Mouse (Mus musculus): ENCODE results near the gene Tescl.
A peak's percentile ranks its signal among the peaks of the same experiment; 100 is the strongest.

Tescl gene

DNA sequence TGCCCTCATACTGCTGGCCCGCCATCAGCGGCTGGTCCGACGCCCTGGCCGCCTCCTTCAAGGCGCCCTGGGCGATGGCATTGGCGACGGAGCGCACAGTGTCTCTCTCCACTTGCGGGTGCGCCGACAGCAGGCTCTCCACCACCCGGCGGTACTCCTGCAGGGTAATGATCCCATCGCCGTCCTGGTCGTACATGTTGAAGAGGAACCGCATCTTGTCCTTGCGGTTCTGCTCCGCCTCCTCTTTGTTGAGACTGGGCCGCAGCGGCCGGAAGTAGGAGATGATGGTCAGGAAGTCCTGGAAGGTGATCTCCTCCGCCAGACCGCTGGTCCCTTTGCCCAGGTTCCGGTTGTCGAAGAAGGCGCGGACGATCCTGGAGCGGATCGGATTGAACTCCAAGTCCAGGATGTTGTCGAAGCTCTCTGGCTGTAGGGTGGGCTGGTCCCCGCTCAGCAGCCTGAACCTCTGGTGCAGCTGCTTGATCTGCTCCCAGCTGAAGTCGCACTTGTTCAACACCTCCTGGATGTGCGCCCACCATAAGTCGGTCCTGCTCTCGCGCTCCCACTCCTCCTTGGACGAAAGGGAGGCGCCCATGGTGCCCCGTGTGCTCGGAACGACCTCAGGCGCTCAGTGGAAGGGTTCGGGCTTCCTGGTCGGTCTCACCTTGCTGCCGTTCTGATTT lies at the start of gene Tescl:
TSS of gene Tescl (minus strand) at position 633 of the 683 bp plus-strand sequence.
- no peak for DNase-seq (ENCODE audit: extremely low spot score, low spot score)

DNA sequence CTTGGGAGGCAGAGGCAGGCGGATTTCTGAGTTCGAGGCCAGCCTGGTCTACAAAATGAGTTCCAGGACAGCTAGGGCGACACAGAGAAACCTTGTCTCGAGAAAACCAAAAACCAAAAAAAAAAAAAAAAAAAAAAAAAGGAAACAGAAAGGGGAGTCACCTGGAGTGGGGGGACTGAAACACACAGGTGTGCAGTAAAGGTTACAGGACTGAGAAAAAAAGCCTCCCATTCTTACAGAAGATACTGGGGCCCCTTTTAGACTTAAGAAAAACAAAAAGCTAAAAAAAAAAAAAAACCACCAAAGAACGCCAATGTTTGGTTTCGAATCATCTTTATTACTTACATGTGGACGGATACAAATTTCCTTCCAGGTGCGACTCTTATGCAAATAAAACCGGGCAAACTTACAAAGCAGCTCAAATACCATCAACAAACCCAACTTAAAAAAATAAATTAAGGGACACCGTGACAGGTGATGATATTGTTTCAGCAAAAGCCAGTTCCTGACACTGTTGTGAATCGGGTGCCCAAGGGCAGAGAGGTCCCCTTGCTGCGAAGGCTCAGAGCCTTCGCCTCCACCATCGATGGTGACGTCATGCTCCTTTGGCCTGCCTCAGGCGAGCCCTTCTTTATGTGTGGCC lies 49.1 kb upstream of the Tescl start:
- DNase-seq (ENCODE audit: extremely low spot score, low spot score): no peak

DNA sequence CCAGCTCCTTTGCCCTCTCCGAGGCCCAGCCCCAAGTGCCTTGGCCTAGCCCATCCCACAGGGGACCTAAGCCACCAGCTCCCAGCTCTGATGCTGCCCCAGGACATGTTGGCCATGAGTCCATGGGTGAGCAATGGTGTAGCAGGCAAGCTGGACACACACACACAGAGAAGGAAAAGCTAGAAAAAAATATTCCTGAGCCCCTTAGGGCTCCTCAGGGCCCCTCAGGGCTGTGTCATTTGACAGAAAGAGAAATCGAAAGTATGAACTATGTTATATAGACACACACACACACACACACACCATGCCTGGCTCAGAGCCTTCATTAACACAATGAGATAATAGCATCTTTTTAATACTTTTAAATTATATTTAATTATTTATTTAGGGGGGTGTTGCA lies 46.6 kb upstream of the Tescl start:
- DNase-seq (ENCODE audit: extremely low spot score, low spot score): no peak

DNA sequence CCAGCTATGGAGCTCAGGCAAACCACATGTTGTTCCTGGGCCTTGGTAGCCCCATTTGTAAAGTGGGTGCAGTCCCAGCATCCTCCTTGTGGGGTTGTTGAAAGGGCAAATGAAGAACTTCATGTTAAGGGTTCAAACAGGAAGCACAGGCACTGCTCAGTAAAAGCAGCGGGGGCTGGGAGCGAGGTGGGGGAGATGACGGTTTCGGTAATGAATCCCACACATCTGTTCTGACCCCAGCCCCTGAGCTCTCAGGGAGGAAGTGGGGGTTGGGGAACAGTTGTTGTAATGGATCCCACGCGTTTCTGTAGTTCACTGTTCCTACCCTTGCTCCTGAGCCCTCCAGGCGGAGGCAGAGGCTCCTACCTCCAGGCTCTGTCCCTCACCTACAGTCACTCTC lies 46.2 kb upstream of the Tescl start:
- DNase-seq (ENCODE audit: extremely low spot score, low spot score): no peak

DNA sequence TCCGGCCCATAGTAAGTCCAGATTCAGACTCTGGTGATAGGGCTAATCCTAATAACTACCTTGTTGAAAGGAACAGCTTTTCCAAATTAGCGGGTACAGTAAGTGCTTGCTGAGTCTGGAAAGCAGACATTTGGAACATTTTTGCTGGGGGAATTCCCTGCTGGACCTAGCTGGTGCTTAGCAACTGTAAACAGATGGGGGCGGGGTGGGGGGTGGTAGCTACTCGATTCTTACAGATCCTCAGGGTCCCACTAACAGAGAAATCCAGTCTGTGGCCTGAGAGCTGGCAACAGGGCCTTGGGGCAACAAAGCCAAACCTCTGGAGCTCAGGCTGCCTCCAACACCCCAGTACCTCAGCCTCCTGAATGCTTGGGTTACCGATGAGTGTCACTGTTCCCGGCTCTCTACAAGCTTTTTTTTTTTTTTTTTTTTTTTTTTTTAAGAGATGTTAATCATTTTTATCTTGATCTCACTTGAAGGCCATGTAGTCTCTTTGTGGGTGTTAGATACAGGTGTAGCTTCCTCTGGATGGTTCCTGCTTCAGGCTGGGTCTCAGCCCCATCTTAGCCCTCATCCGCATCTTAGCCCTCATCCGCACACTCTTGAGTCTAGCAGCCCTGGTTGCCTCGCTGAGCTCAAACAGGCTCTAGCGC lies 44.4 kb upstream of the Tescl start:
- no peak for DNase-seq (ENCODE audit: extremely low spot score, low spot score)

DNA sequence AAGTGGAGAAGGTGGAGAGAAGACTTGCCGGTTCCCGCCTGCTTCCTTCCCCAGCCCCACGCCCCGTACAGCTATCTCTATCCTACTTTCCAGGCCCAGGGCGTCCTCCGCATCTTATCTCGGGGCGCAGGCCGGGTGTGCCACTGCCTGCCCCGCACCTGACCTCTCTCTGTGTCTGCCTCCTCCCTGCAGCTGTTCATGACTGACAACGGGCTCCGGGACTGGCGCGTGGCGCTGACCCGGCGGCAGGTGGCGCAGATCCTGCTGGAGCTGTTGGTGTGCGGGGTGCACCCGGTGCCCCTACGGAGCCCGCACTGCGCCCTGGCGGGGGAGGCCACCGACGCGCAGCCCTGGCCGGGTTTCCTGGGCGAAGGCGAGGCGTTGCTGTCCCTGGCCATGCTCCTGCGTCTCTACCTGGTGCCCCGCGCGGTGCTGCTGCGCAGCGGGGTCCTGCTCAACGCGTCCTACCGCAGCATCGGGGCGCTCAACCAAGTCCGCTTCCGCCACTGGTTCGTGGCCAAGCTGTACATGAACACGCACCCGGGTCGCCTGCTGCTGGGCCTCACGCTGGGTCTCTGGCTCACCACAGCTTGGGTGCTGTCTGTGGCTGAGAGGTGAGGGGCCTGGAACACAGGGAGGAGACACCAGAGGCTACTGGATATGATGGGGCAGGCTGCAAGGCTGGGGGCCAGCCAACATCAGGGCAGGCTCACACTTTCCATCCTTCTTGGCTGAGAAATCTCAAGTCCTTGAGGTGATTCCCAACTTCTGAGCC lies 43.5 kb upstream of the Tescl start:
- DNase-seq (ENCODE audit: extremely low spot score, low spot score): peak; percentile 56

DNA sequence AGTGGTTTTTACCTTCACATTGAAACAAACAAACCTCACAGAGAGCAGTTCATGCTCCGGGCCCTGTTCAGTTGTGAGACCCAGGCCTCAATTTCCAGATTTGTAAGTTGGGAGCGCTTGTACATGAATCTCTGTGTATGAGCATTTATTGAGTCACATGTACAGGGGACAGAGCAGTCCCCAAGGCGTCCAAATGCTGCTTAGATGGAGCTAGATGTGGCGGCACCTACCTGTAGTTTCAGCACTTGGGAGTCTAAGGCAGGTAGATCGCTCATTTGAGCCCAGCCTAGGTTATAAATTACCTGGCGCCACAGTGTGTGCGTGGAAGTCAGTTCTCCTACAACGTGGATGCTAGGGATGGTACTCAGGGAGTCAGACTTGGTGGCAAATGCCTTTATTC lies 42.7 kb upstream of the Tescl start:
- no peak for DNase-seq (ENCODE audit: extremely low spot score, low spot score)

DNA sequence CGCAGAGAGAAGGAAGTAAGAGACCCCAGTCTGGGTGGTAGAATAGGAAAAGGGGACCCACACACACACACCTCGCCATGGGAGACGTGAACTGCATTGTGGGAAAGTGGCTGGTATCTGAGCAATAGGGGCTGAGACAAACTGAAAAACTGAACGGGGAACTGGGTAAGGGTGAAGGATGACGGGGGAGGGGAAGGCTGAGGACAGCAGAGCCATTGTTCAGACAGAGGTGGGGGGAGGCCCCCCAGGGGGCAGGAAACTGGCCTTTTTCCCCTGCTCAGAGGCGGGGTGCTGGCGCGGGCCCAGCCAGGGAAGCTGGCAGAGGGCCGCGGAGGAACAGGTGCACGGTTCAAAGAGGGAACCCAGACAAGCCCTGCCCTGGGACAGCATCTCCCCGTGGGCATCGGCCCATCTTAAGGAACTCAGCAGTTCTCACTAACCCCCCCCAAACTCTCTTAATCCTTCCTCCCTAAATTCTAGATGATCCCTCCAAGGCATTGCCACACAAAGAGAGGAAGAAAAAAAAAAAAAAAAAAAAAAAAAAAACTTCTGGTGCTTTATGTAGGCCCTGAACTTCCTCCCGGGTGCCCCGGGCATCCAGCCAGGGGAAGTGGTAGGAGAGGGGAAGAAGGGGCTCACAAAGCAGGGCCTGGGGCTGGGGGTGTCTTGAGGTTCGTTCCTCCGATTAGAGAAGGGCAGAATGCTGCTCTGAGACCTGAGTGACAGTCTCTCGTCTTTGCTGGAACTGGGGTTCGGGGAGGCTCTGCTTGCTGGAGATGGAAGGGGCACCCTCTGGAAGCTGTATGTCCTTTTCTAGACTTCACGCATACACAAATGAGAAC lies 40.0 kb upstream of the Tescl start:
- DNase-seq (ENCODE audit: extremely low spot score, low spot score): no peak

DNA sequence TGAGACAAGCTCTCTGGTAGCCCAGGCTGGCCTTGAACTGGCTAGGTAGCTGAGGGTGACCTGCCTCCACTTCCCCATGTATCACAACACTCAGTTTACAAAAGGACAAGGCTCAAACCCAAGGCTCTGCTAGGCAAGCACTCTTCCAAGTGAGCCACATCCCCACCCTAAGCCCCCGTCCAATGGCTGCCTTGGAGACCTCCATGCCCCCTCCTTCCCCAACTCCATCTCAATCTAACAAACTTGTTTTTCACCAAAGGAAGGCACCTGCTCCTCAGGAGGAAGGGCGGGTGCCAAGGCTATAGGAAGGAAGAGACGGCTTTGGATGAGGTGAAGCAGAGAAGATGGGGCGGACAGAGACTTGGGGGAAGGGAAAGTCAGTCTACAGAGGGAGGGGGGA lies 39.0 kb upstream of the Tescl start:
- DNase-seq (ENCODE audit: extremely low spot score, low spot score): no peak

DNA sequence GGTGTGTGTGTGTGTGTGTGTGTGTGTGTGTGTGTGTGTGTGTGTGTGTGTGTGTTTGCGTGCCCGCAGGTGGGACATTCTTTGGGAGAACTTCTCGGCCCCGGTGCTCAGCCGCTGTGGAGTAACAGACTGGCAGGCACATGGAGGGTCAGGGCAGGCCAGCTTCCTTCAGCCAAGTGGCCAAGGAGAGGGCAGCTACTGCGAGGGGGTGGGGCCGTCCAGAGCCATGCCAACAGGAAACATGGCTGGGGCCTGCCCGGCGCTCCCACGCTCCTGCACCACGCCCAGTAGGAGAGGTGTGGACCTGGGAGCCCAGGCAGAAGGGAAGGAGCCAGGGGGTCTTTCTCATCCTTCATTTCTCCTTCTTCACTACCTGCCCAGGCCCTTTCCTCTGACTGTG lies 38.6 kb upstream of the Tescl start:
- no peak for DNase-seq (ENCODE audit: extremely low spot score, low spot score)

DNA sequence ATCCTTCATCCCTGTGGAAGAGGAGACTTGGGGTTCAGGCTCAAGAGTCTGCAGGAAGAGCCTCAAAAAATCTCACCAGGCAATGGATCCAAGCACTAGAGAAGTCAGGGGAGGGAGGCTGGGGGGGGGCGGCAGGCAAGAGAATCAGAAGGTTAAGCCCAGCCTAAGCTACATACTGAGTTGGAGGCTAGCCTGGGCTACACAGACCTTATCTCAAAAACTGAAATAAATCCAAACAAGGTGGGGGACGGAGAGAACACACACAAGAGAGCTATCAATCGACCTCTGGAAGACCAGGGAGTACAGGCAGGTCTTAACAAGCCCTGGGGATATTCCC lies 38.0 kb upstream of the Tescl start:
- DNase-seq (ENCODE audit: extremely low spot score, low spot score): no peak

DNA sequence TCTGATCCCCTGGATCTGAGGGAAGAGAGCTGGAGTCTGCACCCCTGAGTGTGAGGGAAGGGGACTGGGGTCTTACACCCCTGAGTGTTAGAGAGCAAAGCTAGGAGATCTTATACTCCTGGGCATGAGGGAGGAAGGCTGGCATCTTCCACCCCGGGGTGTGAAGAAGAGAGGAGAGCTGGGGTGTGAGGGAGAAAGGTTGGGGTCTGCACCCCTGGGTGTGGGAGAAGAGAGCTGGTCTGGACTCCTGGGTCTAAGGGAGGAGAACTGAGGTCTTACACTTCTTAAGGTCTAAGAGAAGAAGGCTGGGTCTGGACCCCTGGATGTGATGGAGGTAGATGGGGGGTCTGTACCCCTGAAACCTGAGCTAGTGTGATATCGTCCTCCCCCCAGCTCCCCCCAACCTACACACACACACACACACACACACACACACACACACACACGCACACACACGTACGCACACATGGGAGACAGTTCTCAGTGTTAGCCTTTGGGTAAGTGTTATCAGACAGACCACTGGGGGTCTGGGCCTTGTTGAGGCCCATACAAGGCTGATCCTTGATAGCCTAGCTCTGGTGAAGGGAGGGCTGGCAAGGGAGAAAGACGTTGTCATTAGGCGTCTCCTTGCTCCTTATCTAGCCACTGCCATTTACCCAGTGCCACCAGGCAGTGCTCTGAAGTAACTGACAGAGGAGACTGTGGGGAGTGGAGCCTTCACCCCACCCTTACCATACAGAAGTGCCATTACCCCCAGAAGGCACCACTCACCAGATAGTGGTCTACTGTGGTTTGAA lies 37.5 kb upstream of the Tescl start:
- DNase-seq (ENCODE audit: extremely low spot score, low spot score): no peak

DNA sequence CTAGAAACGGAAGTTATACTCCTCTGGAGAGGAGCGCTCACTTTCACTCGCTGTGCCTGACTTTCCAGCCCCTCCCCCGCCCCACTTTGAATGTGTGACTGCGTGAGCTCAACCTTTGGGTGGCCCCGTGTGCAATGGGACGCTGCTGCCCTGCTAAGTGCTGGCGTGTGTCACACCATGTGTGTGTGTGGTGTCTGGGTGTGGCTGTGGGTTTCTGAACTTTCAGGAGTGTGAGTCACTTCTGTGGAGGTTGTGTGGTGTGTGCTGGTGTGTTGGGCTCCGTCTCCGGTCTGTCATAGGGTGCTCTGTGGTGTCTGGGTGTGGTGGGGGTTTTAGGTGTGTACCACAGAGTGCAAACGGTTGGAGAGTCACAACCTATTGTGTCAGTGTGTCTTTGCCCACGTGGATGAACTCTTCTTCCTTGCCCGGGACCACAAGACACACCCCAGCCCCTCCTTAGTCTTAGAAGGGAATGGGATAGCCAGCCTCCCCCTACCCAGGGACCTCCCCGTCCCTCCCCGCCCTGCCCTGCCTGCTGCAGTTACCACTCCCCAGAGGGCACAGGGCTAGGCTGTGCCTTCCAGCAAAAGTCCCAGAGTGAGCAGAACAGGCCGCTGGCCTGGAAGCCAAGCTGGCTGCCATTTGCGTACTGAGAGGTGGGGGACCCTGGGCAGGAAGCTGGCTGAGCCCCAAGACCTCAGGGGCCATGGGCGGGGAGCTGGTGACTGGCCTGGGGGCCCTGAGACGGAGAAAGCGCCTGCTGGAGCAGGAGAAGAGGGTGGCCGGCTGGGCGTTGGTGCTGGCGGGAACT lies 36.2 kb upstream of the Tescl start, which contains the start of gene Kcnn4:
TSS of gene Kcnn4 (plus strand) at position 533 of the 811 bp plus-strand sequence.
- no peak for DNase-seq (ENCODE audit: extremely low spot score, low spot score)

DNA sequence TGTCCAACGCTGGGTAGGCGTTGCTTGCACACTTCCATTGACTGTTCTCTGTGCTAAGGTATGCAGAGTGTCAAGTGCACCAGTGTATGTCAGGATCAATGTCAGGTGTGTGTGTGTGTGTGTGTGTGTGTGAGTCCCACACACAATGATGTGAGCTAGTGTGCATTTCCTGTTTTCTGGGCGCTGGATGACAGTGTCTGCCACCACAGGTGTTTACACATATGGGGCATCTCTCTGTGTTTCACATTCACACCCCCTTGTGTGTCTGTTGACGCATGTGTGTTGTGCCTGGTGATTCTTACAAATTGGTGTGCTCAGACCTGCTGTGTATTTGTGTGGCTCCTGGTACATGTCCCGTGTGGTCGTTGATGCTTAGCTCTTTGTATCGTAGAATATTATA lies 35.2 kb upstream of the Tescl start:
- no peak for DNase-seq (ENCODE audit: extremely low spot score, low spot score)

DNA sequence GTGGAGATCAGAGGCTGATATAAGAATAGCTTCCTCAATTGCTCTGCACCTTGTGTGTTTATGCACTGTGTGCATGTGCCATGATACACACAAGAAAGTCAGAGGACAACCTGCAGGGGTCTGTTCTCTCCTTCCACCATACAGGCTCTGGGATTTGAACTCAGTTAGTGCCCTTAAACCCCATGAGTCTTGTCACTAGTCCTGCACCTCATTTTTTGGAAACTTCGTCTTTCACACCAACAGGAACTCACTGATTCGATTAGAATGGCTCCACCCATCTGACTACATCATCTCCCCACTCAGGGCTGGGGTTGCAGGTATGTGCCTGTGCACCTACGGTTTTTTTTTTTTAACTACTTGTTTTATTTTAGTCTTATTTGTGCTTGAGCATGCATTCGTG lies 34.5 kb upstream of the Tescl start:
- no peak for DNase-seq (ENCODE audit: extremely low spot score, low spot score)

DNA sequence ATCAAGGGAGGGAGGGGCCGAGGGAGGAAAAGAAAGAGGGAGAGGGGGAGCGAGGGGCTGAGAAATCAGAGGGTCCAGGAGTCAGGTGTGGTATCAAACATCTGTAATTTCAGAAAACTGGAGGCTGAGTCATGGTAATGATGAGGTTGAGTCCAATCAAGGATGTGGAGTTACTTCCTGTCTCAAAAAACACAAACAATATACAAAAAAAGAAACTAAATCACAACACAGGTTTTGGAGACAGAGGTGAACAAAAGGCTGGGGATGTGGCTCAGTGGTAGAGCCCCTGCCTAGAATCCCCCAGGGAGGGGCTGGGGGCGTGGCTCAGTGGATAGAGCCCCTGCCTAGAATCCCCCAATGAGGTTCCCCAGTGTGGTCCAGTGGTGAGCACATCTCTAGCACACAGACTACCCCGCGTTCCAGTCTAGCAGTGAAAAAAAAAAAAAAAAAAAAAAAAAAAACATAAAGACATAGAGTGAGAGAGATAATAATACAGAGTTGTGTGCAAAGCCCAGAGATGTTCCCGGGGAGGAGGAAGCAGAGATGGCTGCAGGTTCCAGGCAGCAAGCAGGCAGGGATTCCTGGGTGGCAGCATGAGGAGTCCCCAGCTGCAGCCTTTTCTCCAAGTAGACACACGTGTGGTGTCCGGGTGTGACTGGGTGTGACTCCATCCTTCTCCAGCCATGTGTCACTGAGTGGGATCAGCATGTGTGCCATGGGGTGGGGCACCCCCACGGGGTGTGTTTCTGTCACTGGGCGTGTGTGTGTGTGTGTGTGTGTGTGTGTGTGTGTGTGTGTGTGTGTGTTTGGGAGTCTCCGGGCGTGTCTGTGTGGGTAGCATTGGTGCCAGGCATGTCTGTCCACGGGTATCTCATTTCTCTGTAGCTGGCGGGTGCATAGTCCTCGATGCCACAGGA lies 33.2 kb upstream of the Tescl start:
- DNase-seq (ENCODE audit: extremely low spot score, low spot score): no peak

DNA sequence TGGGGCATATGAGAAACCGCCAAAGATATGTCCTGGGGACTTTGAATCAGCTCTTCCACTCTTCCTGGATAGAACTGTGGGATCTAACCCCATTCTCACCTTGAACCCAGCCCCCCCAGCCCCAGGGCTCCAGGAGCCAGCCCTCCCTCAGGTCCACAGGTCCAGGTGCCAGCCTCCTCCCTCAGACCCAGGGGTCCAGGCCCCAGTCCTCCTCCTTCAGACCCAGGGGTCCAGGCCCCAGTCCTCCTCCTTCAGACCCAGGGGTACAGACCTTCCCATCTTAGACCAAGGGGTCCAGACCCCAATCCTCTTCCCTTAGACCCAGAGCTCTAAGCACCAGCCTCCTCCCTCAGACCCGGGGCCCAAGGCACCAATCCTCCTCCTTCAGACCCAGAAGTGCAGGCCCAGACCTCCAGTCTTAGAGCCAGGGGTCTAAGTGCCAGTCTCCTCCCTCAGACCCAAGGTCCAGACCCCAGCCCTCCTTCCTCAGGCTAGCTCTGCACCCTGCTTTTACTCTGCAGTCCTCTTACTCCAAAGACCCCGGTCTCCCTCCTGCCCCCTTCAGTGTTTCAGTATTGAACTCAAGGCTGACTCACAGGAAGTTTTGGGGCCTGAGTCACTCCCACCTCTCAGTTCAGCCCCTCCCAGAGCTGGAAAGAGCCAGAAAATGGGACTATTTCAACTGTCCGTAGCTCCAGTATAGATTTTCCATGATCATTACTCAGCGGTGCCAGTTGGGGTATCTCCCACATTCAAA lies 31.7 kb upstream of the Tescl start:
- no peak for DNase-seq (ENCODE audit: extremely low spot score, low spot score)

DNA sequence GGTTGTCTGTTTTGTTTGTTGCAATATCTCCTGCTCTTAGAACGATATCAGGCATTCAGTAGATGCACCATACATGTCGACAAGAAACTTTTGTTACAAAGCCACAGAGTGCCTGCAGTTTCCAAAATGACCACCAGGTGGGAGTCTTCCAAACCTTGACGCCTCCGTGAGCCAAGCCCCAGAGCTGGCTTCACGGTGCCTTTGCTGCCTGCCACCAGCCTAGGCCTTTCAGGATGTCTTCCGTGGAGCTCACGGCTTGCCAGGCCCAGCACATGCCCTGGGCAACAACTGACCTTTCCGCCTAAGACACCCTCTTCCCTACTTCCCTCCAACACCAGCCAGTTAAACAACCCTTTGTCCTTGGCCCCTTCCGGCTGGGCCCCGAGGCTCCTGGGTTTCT lies 31.1 kb upstream of the Tescl start:
- DNase-seq (ENCODE audit: extremely low spot score, low spot score): peak; percentile 83

Data from neural tube, embryonic 10.5 days (tissue).